Mouse (Mus musculus) E14TG2a.4 (cell line): ENCODE data around the gene Smarce1.

Source experiments
- CTCF ChIP-seq: conservative IDR thresholded peaks from 2 replicates; pipeline ENCODE4 v1.5.1; 2014; ENCODE audit warnings: low read length
- POU5F1 ChIP-seq: IDR thresholded peaks from 2 replicates; pipeline ENCODE4 v1.6.1; 2014; ENCODE audit warnings: low read length, borderline replicate concordance

DNA sequence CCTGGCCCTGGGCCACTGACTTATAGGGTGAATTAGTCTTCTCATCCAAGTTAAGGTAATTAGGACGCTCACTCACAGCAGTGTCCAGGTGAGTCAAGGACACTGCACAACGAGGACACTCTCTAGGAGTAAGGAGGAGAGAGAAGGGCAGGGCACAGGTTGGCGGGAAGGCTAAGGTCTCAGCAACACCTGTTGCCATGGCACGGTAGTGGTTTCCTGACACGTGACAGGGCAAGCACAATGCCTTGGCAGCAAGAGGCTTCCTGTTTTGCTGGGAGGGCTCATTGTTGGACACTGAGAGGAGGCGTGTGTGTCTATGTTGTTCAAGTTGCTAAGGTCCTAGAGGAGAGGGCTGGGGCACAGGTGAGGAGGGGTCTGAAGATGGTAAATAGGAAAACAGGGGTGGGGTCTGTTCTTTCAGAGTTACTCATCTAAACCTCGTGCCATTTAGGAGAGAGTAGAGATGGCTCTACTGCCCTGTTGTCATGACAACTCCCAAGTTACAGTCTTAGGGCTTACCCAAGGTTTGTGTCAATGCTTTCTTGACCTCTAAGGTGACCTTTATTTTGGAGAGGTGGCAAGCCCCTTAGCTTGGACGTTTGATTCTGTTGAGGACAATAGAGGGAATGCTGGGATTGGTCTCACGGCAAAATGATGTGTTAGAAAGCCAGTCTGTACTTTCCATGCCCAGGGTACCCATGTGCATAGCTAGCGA lies 67.7 kb downstream of the Smarce1 start:
- TF ChIP-seq CTCF = no peak
- TF ChIP-seq POU5F1 = no peak
